Mouse (Mus musculus): ENCODE data around the gene Dlgap1.

Gene Dlgap1

DNA sequence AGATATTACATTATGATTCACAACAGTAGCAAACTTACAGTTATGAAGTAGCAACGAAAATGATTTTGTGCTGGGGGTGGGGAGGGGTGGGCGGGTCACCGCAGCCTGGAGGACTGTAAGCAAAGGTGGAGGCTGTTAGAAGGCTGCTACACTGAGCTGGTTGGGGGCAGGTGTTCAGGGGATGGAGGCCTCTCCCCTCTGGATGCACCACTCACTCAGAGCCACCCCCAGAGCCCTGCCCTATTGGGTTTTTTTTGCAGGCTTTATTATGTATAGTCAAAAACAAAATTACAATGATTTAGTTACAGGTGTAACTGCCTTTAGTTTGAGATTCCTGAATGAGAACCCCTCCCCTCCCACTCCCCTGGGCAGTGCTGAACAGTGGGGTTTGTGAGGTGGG is 895.8 kb downstream of the Dlgap1 start:
- no peak for DNase-seq (ENCODE audit: low read depth, low spot score)

DNA sequence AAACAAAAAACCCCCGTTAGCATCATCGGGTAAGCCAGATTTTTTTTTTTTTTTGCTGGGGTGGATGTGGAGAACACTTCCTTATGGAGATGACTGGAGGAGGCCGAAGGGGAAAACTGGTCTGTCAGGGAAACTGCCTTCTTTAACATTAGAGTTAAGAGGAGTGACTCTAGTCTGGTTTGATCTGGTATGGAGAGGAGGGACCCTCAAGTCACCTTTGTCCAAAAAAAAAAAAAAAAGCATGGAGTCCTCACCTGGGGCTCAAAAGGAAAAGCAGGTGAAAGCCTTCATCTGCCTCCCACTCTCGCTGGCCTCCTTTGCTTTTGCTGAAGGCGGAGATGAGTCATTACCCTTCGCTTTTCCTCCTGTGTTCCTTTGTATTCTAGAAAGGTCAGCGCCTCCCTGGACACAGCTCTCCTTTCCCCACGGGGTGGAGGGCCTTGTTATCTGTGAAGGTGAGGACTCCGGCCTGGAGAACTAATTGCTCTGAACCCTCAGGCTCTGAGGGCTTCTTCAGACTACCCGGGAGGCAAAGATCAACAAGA is 896.3 kb downstream of the Dlgap1 start:
- DNase-seq (ENCODE audit: low read depth, low spot score) = no peak

DNA sequence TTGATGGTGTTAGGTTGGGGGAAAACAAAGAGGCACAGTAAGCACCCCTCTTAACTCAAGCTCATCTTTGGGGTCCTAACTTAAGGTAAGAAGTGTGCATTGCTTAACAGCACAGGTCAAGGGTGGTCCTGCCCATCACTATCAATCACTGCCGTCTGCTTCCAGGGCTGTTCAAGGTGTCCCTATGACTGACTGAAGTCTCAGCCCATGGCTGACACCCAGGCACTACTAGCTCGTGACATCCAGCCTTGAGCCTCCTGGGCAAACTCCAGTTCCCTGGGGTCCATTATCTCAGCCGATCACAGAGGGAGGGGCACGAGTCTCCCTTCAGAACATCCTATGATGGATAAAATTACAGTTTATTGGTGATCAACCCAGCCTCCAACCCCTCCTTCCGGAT is 897.2 kb downstream of the Dlgap1 start:
- no peak for DNase-seq (ENCODE audit: low read depth, low spot score)

DNA sequence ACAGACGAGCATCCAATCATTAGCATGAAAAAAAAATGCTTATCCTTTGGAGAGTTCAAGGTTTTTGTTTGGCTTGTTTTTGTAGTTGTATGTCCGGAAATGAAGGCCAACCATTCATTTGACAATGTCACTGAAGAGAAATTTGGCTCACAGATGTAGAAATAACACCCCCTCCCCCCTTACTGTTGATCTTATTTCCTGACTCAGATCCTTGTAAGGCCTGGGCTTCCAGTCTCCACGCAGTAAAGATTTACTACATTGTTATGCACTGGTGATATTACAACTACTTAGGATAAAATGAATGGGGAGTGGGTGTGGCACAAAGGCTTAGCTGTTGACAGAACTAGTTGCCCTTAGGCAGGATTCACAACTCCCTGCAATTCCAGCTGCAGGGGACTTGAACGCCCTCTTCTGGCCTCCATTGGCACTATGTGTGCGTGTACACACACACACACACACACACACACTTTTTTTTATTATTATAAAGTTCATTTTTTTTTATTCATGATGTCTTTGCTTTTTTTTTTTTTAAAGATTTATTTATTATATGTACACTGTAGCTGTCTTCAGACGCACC is 897.8 kb downstream of the Dlgap1 start:
- DNase-seq (ENCODE audit: low read depth, low spot score) = no peak

DNA sequence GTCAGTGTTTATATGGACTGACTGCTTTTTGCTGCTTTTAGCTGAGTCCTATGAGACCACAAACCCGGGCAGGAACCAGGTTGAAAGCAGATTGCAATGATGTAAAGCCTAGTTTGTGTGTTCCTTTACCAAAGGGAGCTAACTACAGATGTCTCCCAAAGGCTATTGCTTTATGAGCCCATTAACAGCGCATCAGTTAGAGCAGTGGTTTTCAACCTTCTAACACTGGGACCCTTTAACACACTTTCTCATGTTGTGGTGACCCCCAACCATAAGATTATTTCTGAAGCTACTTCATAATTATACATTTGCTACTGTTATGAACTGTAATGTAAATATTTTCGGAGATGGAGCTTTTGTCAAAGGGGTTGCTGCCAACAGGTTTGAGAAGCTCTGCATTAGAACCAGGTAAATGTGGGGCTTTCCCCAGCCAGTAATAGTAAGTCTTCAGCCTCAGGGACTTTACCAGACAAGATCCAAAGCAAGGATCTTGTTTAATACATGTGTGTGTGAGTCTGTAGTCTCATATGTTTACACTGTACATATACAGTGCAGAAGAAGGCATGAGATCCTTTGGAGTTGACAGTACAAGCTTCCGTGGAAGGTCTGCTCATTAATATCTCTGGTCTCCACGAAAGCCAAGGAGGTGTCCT is 899.8 kb downstream of the Dlgap1 start:
- no peak for DNase-seq (ENCODE audit: low read depth, low spot score)

DNA sequence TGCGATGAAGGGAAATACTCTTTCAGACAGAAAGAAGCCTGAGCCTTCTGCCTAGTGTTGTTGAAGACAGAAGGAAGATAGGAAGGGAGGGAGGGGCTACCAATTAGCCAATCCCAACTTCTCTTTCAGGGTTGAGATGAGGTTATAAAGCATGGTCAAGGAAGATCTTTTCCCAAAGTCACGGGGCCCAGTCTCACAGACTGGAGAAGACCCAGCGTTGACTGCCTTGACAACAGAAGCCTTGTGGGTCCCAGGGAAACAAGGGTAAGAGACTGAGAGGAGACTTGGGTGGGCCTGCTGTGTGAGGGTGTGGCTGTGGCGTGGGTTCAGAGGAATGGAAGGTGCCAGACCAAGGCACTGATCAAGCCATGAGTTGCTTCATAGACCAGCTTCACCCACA is 901.7 kb downstream of the Dlgap1 start:
- DNase-seq (ENCODE audit: low read depth, low spot score) = no peak
